Mouse (Mus musculus) myocyte (in vitro differentiated cells): Measurements from ENCODE around the gene Mss51. TPM values are rescaled to one million over a fixed set of nuclear protein-coding genes. Genes with fewer than 3 reads are reported as not detected.

ENCODE experiments used
- H3K27me3 ChIP-seq: one replicate; pipeline ENCODE4 v1.6.1; 2011; ENCODE audit not compliant: control insufficient read depth, insufficient read depth, insufficient read length
- H3K36me3 ChIP-seq: one replicate; pipeline ENCODE4 v1.6.1; 2011; ENCODE audit not compliant: control insufficient read depth, insufficient read depth
- H3K4me2 ChIP-seq: one replicate; pipeline ENCODE4 v1.6.1; 2011; ENCODE audit warnings: low read depth, control low read depth
- H3K4me3 ChIP-seq: one replicate; pipeline ENCODE4 v1.5.1; 2011; ENCODE audit warnings: mild to moderate bottlenecking, control low read depth, moderate library complexity
- H3K79me2 ChIP-seq: one replicate; pipeline ENCODE4 v1.6.1; 2011; ENCODE audit not compliant: control insufficient read depth, insufficient read depth
- H3ac ChIP-seq: one replicate; pipeline ENCODE4 v1.6.1; 2011; ENCODE audit not compliant: control insufficient read depth, insufficient read length
- CEBPB ChIP-seq: IDR thresholded peaks from 2 replicates; pipeline ENCODE4 v1.6.1; 2011; ENCODE audit warnings: mild to moderate bottlenecking, moderate library complexity; ENCODE audit not compliant: poor library complexity, insufficient read depth, severe bottlenecking
- E2F4 ChIP-seq: IDR thresholded peaks from one replicate; pipeline ENCODE4 v1.6.1; 2011; ENCODE audit warnings: mild to moderate bottlenecking, control low read depth, moderate library complexity; ENCODE audit not compliant: insufficient read depth
- MAX ChIP-seq: IDR thresholded peaks from one replicate; pipeline ENCODE4 v1.6.1; 2011; ENCODE audit warnings: low read depth, mild to moderate bottlenecking, control low read depth
- MYOD1 ChIP-seq, 3 experiments: IDR thresholded peaks; one replicate each; pipeline ENCODE4 v1.6.1; 2011; ENCODE audit warnings: control low read depth in 2 of 3, low read depth in 2 of 3, mild to moderate bottlenecking in 2 of 3, moderate library complexity in 1 of 3; ENCODE audit not compliant: insufficient read length in 2 of 3, control insufficient read depth in 1 of 3
- MYOG ChIP-seq, 3 experiments: IDR thresholded peaks; one replicate each; pipeline ENCODE4 v1.6.1; 2011; ENCODE audit warnings: control low read depth in 2 of 3, low read depth in 2 of 3, mild to moderate bottlenecking in 2 of 3; ENCODE audit not compliant: insufficient read length in 2 of 3, control insufficient read depth in 1 of 3, insufficient read depth in 1 of 3
- POLR2A ChIP-seq: IDR thresholded peaks from one replicate; pipeline ENCODE4 v1.6.1; 2011; ENCODE audit warnings: low read depth, mild to moderate bottlenecking, control low read depth, moderate library complexity; ENCODE audit not compliant: insufficient read length
- POLR2AphosphoS2 ChIP-seq: IDR thresholded peaks from one replicate; pipeline ENCODE4 v1.6.1; 2011; ENCODE audit warnings: low read depth, control low read depth; ENCODE audit not compliant: insufficient read length
- REST ChIP-seq: IDR thresholded peaks from one replicate; pipeline ENCODE4 v1.6.1; 2011; ENCODE audit warnings: mild to moderate bottlenecking, control low read depth, moderate library complexity; ENCODE audit not compliant: insufficient read depth, insufficient read length
- SRF ChIP-seq: IDR thresholded peaks from one replicate; pipeline ENCODE4 v1.6.1; 2011; ENCODE audit warnings: low read depth; ENCODE audit not compliant: control insufficient read depth, insufficient read length
- TCF12 ChIP-seq: IDR thresholded peaks from one replicate; pipeline ENCODE4 v1.6.1; 2011; ENCODE audit warnings: mild to moderate bottlenecking, control low read depth; ENCODE audit not compliant: poor library complexity, insufficient read depth, severe bottlenecking
- TCF3 ChIP-seq: IDR thresholded peaks from one replicate; pipeline ENCODE4 v1.6.1; 2011; ENCODE audit warnings: low read depth, control low read depth; ENCODE audit not compliant: insufficient read length
- USF1 ChIP-seq: IDR thresholded peaks from one replicate; pipeline ENCODE4 v1.6.1; 2011; ENCODE audit warnings: low read depth, mild to moderate bottlenecking, control low read depth, moderate library complexity
- polyA plus RNA-seq: library from polyadenylated mRNA; unstranded; fragments of >200 nt; fragmentation: generic; extraction: Trizol; gene quantifications from one replicate; pipeline ENCODE4 v1.2.1, GENCODE M21; 2012; ENCODE audit warnings: missing spikeins

Gene Mss51
- polyA plus RNA-seq: 7.2 TPM

- Histone ChIP-seq H3K36me3 (peaks cover 33% of the 10 kb centered on the region), H3K4me2 (peak within 1 kb of the TSS; percentile 50), H3K27me3 (no peaks in the 10 kb centered on the region), H3K79me2 (no peaks in the 10 kb centered on the region), H3ac (no peak within 1 kb of the TSS), H3K4me3 (no peak within 1 kb of the TSS)
- TF ChIP-seq MYOD1 (IDR thresholded peaks at IDR 0.05; ENCODE audit: control insufficient read depth in 1 of 3, insufficient read length in 2 of 3, low read depth in 2 of 3) (peak; percentile 53 to 90 (median 82)), TCF12 (peak; percentile 26), CEBPB (no peak)
Observed at GRCm38 (mm10) chr14:20496603-20497002, at the start of gene Mss51. TSS of gene Mss51 (minus strand) at chr14:20496901.

DNA sequence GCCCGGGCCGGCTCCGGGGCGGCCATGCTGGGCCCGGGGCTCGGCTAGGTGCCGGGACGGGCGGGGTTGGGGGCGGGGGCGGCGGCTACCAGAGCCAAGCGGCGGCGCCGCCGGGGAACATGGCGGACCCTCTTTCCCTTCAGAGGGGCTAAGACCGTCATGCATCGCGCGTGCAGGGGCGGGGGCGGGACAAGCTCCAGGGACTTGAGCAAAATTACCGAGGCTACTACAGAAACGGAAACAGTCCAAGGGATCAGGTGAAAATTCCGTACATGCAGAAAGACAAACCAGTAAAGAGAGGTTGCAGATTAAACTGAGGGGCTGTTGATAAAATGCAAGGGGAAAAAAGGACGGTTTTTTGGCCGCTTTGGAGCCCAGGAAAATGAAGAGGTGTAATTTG, 49.7 kb upstream of the Mss51 start, which contains the start of gene Ppp3cb:
TSS of gene Ppp3cb (minus strand) at position 159 of the 400 bp plus-strand sequence.
- Histone ChIP-seq H3K79me2 (peaks cover 43% of the 10 kb centered on the region), H3K36me3 (peaks cover 15% of the 10 kb centered on the region), H3K4me2 (peak within 1 kb of the TSS; percentile 73), H3K27me3 (no peaks in the 10 kb centered on the region), H3ac (peak within 1 kb of the TSS; percentile 62), H3K4me3 (peak within 1 kb of the TSS; percentile 67)
- no peak for TF ChIP-seq USF1
- TF ChIP-seq POLR2AphosphoS2: no peak
- no peak for TF ChIP-seq MAX
- TF ChIP-seq SRF: no peak
- no peak for TF ChIP-seq MYOD1 (IDR thresholded peaks at IDR 0.05; ENCODE audit: control insufficient read depth in 1 of 3, insufficient read length in 2 of 3, low read depth in 2 of 3)
- no peak for TF ChIP-seq REST
- no peak for TF ChIP-seq POLR2A
- TF ChIP-seq MYOG (IDR thresholded peaks at IDR 0.05; ENCODE audit: control insufficient read depth in 1 of 3, insufficient read depth in 1 of 3, insufficient read length in 2 of 3, low read depth in 2 of 3): no peak
- TF ChIP-seq TCF3: no peak
- TF ChIP-seq E2F4: no peak
- TF ChIP-seq CEBPB: no peak
- TF ChIP-seq TCF12: no peak

DNA sequence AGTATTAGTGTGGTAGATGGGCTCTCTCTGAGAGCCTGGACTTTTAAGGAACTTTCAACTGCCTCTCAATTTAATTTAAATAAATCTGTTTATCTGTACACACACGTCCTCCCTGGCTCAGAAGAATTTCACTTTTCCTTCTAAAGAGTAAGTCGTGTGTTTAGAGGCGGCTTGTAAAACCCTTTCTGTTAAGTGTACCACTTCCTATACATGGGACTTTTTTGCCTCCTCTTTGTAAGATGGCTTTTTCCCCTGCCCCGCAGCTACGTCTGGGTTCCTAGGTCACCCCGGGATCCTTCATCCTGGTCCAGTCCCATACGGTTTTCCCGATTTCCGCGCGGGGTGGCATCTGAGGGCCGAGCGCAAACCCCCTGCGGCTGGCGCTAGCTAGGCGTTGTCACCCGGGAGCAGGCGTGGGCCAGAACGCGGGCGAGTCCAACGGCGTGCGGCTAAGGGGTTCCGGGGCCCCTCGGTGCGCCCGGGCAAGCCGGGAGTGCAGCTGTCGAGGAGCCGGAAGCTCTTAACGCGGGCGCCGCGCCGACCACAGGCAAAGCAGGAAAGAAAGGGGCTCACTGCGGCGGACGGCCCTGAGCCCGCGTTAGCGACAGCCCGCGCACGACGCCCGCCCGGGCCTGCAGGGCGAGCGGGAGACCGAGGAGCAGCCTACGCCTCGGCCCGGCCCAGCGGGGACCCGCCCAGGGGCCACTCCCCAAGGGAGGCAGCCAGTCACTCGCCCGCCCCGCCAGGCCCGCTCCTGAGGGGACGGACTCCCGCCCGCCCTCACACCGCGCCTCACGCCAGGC, 49.0 kb upstream of the Mss51 start:
- H3K36me3 ChIP-seq: peaks cover 15% of the 10 kb centered on the region
- TF ChIP-seq POLR2A (peak; percentile 99), TCF12 (no peak), MYOG (IDR thresholded peaks at IDR 0.05; ENCODE audit: control insufficient read depth in 1 of 3, insufficient read depth in 1 of 3, insufficient read length in 2 of 3, low read depth in 2 of 3) (peak in 2 of 3 experiments; percentile 36 to 53), MAX (no peak), REST (peak; percentile 6), USF1 (no peak), E2F4 (no peak), CEBPB (no peak), TCF3 (no peak), MYOD1 (IDR thresholded peaks at IDR 0.05; ENCODE audit: control insufficient read depth in 1 of 3, insufficient read length in 2 of 3, low read depth in 2 of 3) (peak in 2 of 3 experiments; percentile 1 to 57), SRF (peak; percentile 35), POLR2AphosphoS2 (peak; percentile 97)

GRCm38 (mm10) chr14:20544467-20545411, 48.0 kb upstream of the Mss51 start:
- Histone ChIP-seq H3ac (peak overlapping the region; percentile 62), H3K27me3 (no peaks in the 10 kb centered on the region), H3K4me2 (peak overlapping the region; percentile 73), H3K4me3 (peak overlapping the region; percentile 67), H3K36me3 (peaks cover 14% of the 10 kb centered on the region), H3K79me2 (peaks cover 59% of the 10 kb centered on the region)
- TF ChIP-seq MYOG (IDR thresholded peaks at IDR 0.05; ENCODE audit: control insufficient read depth in 1 of 3, insufficient read depth in 1 of 3, insufficient read length in 2 of 3, low read depth in 2 of 3) (no peak), E2F4 (no peak), TCF12 (no peak), POLR2AphosphoS2 (no peak)

More for the DNA sequence above, 49.0 kb upstream of the Mss51 start:
- Histone ChIP-seq H3K27me3 (no peaks in the 10 kb centered on the region), H3K79me2 (peaks cover 50% of the 10 kb centered on the region), H3K4me2 (peak overlapping the region; percentile 73), H3K4me3 (peak overlapping the region; percentile 67), H3ac (peak overlapping the region; percentile 62)
